Mouse (Mus musculus): ENCODE data around the gene AF067061. TPM values are rescaled to one million over a fixed set of nuclear protein-coding genes. Genes with fewer than 3 reads are reported as not detected.

AF067061 gene
- polyA plus RNA-seq, 1 experiment, result not detected

Other genes starting within 250 kb of the AF067061 start
- gene Gm36079, start 236.1 kb upstream of the AF067061 start, polyA plus RNA-seq (2012; rRNA removed), result not detected in 2 replicates
- 3.4 and 4.4 TPM in 2 replicates for gene Gm21188, start 210.9 kb upstream of the AF067061 start, polyA plus RNA-seq (2012; rRNA removed)
- not detected in 2 replicates for gene Gm20767, start 122.9 kb upstream of the AF067061 start, polyA plus RNA-seq (2012; rRNA removed)
- not detected in 2 replicates for gene Gm21818, start 90.7 kb upstream of the AF067061 start, polyA plus RNA-seq (2012; rRNA removed)
- gene Gm21762, start 47.2 kb upstream of the AF067061 start, polyA plus RNA-seq (2012; rRNA removed), result not detected in 2 replicates
- gene Gm21731, start 24.0 kb upstream of the AF067061 start, polyA plus RNA-seq (2012; rRNA removed), result not detected in 2 replicates
- gene BC147527, start 37.3 kb downstream of the AF067061 start, polyA plus RNA-seq (2012; rRNA removed), result 0.91 and 0.99 TPM in 2 replicates
- not detected in 2 replicates for gene Tcstv3, start 53.8 kb downstream of the AF067061 start, polyA plus RNA-seq (2012; rRNA removed)

Data from urinary bladder, adult 2 months (tissue).